Mouse (Mus musculus) embryonic facial prominence, embryonic 12.5 days (tissue): ENCODE measurements around the gene Synpo2l. TPM values are rescaled to one million over a fixed set of nuclear protein-coding genes. Genes with fewer than 3 reads are reported as not detected.
"Not testable (repeated sequence)": the region's sequence is repeated elsewhere in the genome, so short reads cannot be mapped to it uniquely, and the experiment has no call there.

Experiments
- ATAC-seq: fragments of 200-750 bp; cut with Nextera tagmentation; 2 replicates; pipeline ENCODE4 v1.8.0; 2017; ENCODE audit not compliant: insufficient number of reproducible peaks, insufficient read depth, low FRiP score, low TSS enrichment
- H3K27ac ChIP-seq: fragments of 300-500 bp; sonication (generic); 2 replicates; pipeline ENCODE4 v1.5.1; 2016; ENCODE audit warnings: mild to moderate bottlenecking
- H3K27me3 ChIP-seq: fragments of 300-500 bp; sonication (generic); 2 replicates; pipeline ENCODE4 v1.6.1; 2016; ENCODE audit warnings: mild to moderate bottlenecking, moderate library complexity
- H3K36me3 ChIP-seq: fragments of 300-500 bp; sonication (generic); 2 replicates; pipeline ENCODE4 v1.6.1; 2016; ENCODE audit warnings: mild to moderate bottlenecking
- H3K4me1 ChIP-seq: fragments of 300-500 bp; sonication (generic); 2 replicates; pipeline ENCODE4 v1.6.1; 2016
- H3K4me2 ChIP-seq: fragments of 300-500 bp; sonication (generic); replicated peaks from 2 replicates; pipeline ENCODE4 v1.6.1; 2016; ENCODE audit warnings: mild to moderate bottlenecking, moderate library complexity
- H3K4me3 ChIP-seq: fragments of 300-500 bp; sonication (generic); 2 replicates; pipeline ENCODE4 v1.5.1; 2016; ENCODE audit warnings: mild to moderate bottlenecking
- H3K9ac ChIP-seq: fragments of 300-500 bp; sonication (generic); 2 replicates; pipeline ENCODE4 v1.6.1; 2016; ENCODE audit warnings: mild to moderate bottlenecking, moderate library complexity
- H3K9me3 ChIP-seq: fragments of 300-500 bp; sonication (generic); 2 replicates; pipeline ENCODE4 v1.6.1; 2016; ENCODE audit warnings: mild to moderate bottlenecking, moderate library complexity
- WGBS: fragments of 180-500 bp; shearing (Covaris S2); methylation state at CpG from one replicate; pipeline ENCODE4 v1.1.7; 2016; 5-methylcytosine and 5-hydroxymethylcytosine counted together
- polyA plus RNA-seq: library from polyadenylated mRNA; unstranded; fragments of >200 nt; fragmentation: Nextera tagmentation; extraction: Ambion mirVana; gene quantifications from 2 replicates; pipeline ENCODE4 v1.2.1, GENCODE M21; 2016

Synpo2l gene
- 6.7 and 8.6 TPM in 2 replicates for polyA plus RNA-seq

DNA sequence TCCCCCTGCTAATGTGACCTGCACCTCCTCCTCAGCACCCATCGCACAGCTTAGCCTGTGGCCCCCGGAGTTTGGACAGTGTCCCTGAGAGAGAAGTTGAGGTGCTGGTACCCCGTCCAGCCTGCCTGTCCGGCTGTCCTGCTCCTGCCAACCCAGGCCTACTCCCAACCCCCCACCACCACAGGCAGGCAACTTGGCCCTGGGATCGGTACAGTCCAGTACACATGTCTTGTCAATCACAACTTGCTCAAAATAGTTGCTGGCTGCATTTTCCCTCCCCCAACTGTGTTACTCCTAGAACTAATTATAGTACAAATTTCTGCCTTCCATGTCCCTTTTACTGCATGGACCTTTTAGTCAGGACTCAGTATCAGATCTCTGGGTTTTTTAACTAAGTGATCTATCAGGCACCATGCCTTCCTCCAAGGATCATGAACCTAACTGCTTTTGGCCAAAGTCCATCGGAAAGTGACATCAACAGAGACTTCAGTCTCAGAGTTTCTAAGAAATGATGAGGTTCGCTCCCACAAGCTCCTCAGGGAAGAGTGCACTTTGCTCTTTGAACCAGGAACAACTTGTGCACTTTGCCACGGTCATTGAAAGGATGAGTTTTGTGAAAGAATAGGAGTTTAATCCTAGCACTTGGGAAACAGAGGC lies at the start of gene Synpo2l:
TSS of gene Synpo2l (minus strand) at position 201 of the 657 bp plus-strand sequence.
- Histone ChIP-seq H3K9ac (no peak within 1 kb of the TSS), H3K27me3 (0 out of 2 replicates have a peak, but pooled peaks cover 7% of the 10 kb centered on the region)

DNA sequence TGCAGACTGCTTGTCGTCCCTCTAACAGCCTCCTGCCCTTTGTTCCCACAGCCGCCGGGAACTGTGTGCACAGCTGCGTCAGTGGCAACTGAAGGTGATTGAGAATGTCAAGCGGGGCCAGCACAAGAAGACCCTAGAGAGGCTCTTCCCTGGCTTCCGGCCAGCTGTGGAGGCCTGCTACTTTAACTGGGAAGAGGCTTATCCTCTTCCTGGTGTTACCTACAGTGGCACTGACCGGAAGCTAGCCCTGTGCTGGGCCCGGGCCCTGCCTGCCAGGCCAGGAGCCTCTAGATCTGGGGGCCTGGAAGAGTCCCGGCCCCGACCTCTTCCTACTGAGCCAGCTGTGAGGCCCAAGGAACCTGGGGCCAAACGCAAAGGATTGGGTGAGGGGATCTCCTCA lies 45.7 kb upstream of the Synpo2l start:
- Histone ChIP-seq H3K4me1 (peaks cover 10% of the 10 kb centered on the region), H3K27me3 (no peaks in the 10 kb centered on the region), H3K4me2 (no peak overlapping the region), H3K27ac (no peak overlapping the region), H3K36me3 (peaks cover 88% of the 10 kb centered on the region), H3K9ac (no peak overlapping the region), H3K9me3 (no peaks in the 10 kb centered on the region), H3K4me3 (no peak overlapping the region)
- 79% methylated on average over 11 of the region's 11 CpGs for WGBS
- no peak for ATAC-seq

More for the DNA sequence above, at the start of gene Synpo2l:
- Histone ChIP-seq H3K4me3 (no peak within 1 kb of the TSS), H3K4me1 (no peaks in the 10 kb centered on the region), H3K4me2 (no peak within 1 kb of the TSS), H3K36me3 (no peaks in the 10 kb centered on the region), H3K27ac (no peak within 1 kb of the TSS), H3K9me3 (no peaks in the 10 kb centered on the region)
- no peak for ATAC-seq
- 75% methylated on average over 8 of the region's 8 CpGs for WGBS

DNA sequence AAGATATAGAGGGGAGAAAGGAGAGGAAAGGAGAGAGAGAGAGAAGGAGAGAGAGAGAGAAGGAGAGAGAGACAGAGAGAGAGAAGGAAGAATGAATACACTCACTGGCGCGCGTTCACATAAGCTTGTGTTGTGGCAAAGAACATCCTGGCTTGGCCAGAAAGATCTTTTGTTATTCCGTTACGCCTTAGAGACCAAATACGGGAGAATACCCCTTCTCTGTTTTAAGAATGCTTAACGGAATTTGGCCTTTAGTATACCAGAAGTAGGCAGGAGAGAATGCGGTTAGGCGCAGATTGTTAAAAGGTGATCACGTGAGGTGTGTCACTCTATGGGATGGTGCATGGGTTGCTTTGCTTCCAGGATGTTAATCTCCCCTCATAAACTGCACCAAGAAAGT lies 40.1 kb upstream of the Synpo2l start:
- peaks cover 48% of the 10 kb centered on the region for H3K36me3 ChIP-seq

DNA sequence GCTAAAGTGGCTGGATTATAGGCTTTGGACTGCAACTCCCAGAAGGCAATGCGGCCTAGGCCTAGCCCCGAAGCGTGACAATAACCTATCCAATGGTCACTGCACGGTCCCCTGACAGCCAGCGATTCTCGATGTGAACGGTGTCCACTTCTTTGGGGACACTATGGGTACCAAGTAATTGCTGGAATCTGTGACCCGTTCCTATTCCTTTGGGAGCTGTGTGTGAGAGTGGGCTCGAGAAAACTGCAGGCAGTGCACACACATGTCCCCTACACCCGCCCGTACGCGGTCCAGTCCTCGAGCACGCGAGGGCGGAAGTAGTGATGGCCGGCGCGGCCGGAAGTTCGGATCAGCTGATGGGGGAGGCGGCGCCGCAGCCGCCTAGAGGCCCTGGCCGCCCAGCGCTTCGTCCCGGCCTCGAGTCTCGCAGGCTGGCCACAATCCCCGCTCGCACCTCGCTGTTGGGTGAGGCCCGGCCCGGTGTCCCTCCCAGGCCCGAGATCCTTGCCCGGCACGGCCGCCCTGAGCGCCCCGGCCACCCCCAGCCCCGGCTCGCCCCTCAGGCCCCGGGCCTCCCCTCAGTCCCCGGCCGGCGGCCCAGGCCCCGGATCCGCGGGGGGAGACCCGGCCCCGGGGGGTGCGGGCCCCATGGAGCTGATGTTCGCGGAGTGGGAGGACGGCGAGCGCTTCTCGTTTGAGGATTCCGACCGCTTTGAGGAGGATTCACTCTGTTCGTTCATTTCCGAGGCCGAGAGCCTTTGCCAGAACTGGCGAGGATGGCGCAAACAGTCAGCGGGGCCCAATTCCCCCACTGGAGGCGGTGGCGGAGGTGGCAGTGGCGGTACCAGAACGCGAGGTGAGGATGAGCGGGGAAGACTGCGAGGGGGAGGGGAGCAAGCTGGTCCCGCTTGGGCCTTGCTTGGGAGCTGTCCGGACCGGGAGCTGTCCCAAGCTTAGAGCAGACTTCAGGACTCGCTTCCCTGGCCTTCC lies 39.3 kb upstream of the Synpo2l start, which contains the start of gene Zswim8:
TSS of gene Zswim8 (plus strand) at position 352 of the 990 bp plus-strand sequence.
- H3K4me2 ChIP-seq, result peak within 1 kb of the TSS; percentile 82
- peak within 1 kb of the TSS; percentile 98 for H3K9ac ChIP-seq
- H3K4me3 ChIP-seq, result peak within 1 kb of the TSS; percentile 100
- WGBS, result under 1% methylated on average over 80 of the region's 80 CpGs
- H3K9me3 ChIP-seq, result no peaks in the 10 kb centered on the region
- peak; percentile 85 for ATAC-seq
- no peaks in the 10 kb centered on the region for H3K27me3 ChIP-seq
- H3K4me1 ChIP-seq, result peaks cover 19% of the 10 kb centered on the region
- peak within 1 kb of the TSS; percentile 85 for H3K27ac ChIP-seq
- H3K36me3 ChIP-seq, result peaks cover 40% of the 10 kb centered on the region

More for the DNA sequence above, 40.1 kb upstream of the Synpo2l start:
- Histone ChIP-seq H3K4me2 (peak overlapping the region; percentile 82), H3K4me1 (peaks cover 19% of the 10 kb centered on the region), H3K9ac (peak overlapping the region; percentile 98), H3K4me3 (peak overlapping the region; percentile 100), H3K9me3 (no peaks in the 10 kb centered on the region), H3K27me3 (no peaks in the 10 kb centered on the region), H3K27ac (peak overlapping the region; percentile 85)
- no peak for ATAC-seq
- WGBS, result 12% methylated on average over 10 of the region's 10 CpGs

DNA sequence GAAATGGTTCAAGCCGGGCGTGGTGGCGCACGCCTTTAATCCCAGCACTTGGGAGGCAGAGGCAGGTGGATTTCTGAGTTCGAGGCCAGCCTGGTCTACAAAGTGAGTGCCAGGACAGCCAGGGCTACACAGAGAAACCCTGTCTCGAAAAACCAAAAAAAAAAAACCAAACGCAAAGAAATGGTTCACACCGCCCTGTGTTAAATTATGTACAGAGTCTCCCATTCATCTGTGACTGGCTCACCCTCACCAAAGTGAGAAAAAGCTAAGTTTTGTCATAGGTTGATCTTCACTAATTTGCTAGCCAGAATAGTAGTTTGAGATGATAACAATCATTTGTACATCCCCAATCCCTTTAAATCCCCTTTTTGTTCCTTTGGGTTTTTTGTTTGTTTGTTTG lies 35.3 kb upstream of the Synpo2l start:
- not testable (repeated sequence) for ATAC-seq
- WGBS, result 12% methylated on average over 8 of the region's 8 CpGs

DNA sequence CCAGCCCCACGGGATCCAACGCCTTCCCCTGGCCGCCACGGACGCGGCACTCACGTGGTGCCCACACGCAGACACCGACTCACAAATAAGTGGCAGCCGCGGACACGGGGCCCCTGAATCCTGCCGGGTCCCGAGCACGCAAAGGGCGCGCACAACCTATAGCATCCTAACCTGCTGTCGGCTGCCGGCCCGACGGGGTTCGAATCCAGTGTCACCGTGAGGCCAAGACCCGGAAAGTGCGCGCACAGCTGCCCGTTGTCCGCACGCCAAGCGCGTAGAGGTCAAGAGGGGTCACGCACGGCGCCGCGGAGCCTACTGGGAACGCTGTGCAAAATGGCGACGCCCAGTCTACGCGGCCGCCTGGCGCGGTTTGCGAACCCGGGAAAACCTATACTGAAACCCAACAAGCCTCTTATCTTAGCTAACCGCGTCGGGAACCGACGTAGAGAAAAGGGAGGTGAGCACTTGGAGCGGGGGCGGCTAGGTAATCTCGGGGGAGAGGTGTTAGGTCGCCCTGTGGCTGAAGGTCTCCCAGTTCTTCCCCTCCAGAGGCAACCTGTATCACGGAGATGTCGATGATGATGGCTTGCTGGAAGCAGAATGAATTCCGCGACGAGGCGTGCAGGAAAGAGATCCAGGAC lies 34.7 kb upstream of the Synpo2l start, which contains the start of gene Chchd1:
TSS of gene Chchd1 (plus strand) at position 266 of the 641 bp plus-strand sequence.
- Histone ChIP-seq H3K9ac (peak within 1 kb of the TSS; percentile 73), H3K9me3 (no peaks in the 10 kb centered on the region), H3K4me1 (peaks cover 17% of the 10 kb centered on the region), H3K4me3 (peak within 1 kb of the TSS; percentile 60), H3K36me3 (peaks cover 12% of the 10 kb centered on the region), H3K27me3 (no peaks in the 10 kb centered on the region), H3K4me2 (peak within 1 kb of the TSS; percentile 59), H3K27ac (peak within 1 kb of the TSS; percentile 89)
- 0 out of 2 replicates have a peak, but pooled peaks have one; percentile 36 for ATAC-seq
- WGBS, result under 1% methylated on average over 61 of the region's 61 CpGs

More for the DNA sequence above, 35.3 kb upstream of the Synpo2l start:
- Histone ChIP-seq H3K27ac (peak overlapping the region; percentile 89), H3K4me2 (peak overlapping the region; percentile 59), H3K36me3 (peaks cover 12% of the 10 kb centered on the region), H3K4me3 (peak overlapping the region; percentile 60), H3K9ac (peak overlapping the region; percentile 73), H3K4me1 (peaks cover 13% of the 10 kb centered on the region)
- H3K27me3 ChIP-seq, H3K9me3 ChIP-seq: not testable (repeated sequence)

DNA sequence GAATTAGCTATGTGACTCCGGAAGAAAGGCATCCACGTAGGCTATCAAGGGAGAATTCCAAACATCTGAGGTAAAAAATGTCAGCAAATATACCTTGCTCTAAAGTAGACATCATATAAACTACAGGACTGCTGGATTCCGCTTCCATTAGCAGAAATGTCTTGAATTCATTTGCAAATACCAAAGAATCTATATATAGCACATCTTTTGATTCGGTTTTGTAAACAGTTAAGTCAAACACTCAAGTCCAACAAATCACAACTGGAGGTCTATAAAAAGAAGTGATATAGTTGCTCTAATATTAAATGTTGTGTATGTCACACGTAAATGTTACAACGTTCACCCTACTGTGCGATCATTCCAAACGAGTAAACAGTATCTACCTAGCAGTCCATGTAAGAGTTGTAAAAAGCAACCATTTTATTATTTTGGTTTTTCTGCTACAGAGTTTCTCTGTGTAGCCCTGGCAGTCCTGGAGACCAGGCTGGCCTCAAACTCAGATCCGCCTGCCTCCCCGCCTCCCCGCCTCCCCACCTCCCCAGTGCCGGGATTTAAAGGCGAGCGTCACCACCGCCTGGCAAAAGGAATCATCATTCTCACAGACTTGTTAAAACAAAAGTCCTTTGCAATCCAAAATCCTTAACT lies 34.1 kb upstream of the Synpo2l start:
- 14% methylated on average over 15 of the region's 15 CpGs for WGBS
- H3K36me3 ChIP-seq, result peaks cover 12% of the 10 kb centered on the region
- H3K4me3 ChIP-seq, result peak overlapping the region; percentile 60
- 0 out of 2 replicates have a peak, but pooled peaks have one; percentile 18 for ATAC-seq
- H3K27me3 ChIP-seq, result no peaks in the 10 kb centered on the region
- no peaks in the 10 kb centered on the region for H3K9me3 ChIP-seq
- peaks cover 20% of the 10 kb centered on the region for H3K4me1 ChIP-seq
- peak overlapping the region; percentile 73 for H3K9ac ChIP-seq
- peak overlapping the region; percentile 89 for H3K27ac ChIP-seq
- H3K4me2 ChIP-seq, result peak overlapping the region; percentile 59

DNA sequence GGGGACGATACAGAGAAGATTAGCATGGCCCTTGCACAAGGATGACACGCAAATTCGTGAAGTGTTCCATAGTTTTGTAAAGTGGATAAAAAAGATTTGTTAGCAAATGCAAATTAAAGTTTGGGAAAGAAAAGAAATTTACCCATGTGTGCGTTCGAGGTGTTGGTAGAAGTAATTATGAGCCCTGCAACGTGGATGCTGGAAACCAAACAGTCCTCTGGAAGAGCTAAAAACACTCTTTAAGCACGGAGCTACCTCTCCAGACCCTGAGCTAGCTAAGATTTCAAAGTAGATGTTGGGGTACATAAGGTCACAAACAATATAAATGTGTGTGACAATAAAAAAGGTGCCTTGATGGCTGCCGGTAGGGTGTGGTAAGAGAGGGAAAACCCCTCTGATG lies 33.4 kb upstream of the Synpo2l start:
- no peak overlapping the region for H3K27ac ChIP-seq
- 83% methylated on average over 8 of the region's 8 CpGs for WGBS
- H3K9ac ChIP-seq, result 0 out of 2 replicates have a peak overlapping the region, but pooled peaks have one; percentile 25
- H3K9me3 ChIP-seq, result no peaks in the 10 kb centered on the region
- H3K4me3 ChIP-seq, result peak overlapping the region; percentile 60
- no peaks in the 10 kb centered on the region for H3K27me3 ChIP-seq
- peaks cover 25% of the 10 kb centered on the region for H3K4me1 ChIP-seq
- peak overlapping the region; percentile 59 for H3K4me2 ChIP-seq
- H3K36me3 ChIP-seq, result peaks cover 12% of the 10 kb centered on the region
- no peak for ATAC-seq

DNA sequence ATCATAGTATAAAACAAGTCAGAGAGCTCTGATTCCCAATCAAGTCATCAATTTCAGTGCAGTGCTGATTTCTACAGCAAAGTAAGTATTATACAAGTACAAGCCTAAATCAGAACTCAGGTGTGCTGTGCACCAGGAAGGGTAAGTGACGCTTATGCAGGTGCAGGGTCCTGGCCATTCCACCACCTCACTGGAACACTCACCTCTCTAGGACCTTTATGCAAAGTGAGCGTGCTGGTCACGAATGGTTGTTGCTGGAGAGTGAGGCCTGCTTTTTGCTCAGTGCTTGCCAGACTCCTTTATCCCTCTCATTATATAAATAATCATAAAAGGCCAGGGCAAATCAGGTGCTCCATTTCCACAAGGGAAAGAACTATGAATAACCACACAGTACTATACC lies 32.2 kb upstream of the Synpo2l start:
- Histone ChIP-seq H3K9ac (peak overlapping the region; percentile 24; the same call in 1 of the 2 replicates), H3K27ac (no peak overlapping the region), H3K36me3 (peaks cover 12% of the 10 kb centered on the region), H3K27me3 (no peaks in the 10 kb centered on the region), H3K9me3 (no peaks in the 10 kb centered on the region), H3K4me3 (no peak overlapping the region), H3K4me1 (peaks cover 34% of the 10 kb centered on the region), H3K4me2 (no peak overlapping the region)
- WGBS, result 83% methylated on average over 3 of the region's 3 CpGs
- ATAC-seq, result no peak

DNA sequence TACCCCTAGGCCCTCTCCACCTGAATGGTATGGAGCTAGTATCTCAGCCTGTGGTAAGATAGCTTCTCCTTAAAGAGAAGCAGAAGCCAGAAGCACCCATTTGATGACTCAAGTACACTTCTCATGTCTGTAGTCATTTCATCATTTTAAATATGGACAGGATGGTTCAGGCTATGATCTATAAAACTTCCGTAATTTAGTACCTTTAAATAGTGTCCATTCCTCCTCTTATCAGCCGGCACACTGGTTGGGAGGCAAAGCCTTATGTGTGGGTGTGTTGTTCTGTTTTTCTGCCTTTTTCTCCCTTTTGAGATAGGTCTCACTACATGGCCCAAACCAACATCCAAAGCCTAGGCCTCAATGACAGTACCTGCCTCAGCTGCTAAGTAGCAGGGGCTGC lies 30.4 kb upstream of the Synpo2l start:
- no peak overlapping the region for H3K27ac ChIP-seq
- WGBS, result 83% methylated on average over 2 of the region's 2 CpGs
- H3K9ac ChIP-seq, result no peak overlapping the region
- H3K27me3 ChIP-seq, result no peaks in the 10 kb centered on the region
- H3K36me3 ChIP-seq, result peaks cover 8% of the 10 kb centered on the region
- ATAC-seq, result no peak
- H3K9me3 ChIP-seq, result no peaks in the 10 kb centered on the region
- H3K4me3 ChIP-seq, result no peak overlapping the region
- peaks cover 36% of the 10 kb centered on the region for H3K4me1 ChIP-seq
- H3K4me2 ChIP-seq, result no peak overlapping the region
